Mouse (Mus musculus) kidney, postnatal 4 days (tissue): ENCODE data around the gene Ing1.

Source experiments
- DNase-seq, 2 experiments: peaks; one replicate each; pipeline ENCODE4 v3.0.0; 2021; ENCODE audit warnings: mixed read lengths in 2 of 2

The Ing1 gene

DNA sequence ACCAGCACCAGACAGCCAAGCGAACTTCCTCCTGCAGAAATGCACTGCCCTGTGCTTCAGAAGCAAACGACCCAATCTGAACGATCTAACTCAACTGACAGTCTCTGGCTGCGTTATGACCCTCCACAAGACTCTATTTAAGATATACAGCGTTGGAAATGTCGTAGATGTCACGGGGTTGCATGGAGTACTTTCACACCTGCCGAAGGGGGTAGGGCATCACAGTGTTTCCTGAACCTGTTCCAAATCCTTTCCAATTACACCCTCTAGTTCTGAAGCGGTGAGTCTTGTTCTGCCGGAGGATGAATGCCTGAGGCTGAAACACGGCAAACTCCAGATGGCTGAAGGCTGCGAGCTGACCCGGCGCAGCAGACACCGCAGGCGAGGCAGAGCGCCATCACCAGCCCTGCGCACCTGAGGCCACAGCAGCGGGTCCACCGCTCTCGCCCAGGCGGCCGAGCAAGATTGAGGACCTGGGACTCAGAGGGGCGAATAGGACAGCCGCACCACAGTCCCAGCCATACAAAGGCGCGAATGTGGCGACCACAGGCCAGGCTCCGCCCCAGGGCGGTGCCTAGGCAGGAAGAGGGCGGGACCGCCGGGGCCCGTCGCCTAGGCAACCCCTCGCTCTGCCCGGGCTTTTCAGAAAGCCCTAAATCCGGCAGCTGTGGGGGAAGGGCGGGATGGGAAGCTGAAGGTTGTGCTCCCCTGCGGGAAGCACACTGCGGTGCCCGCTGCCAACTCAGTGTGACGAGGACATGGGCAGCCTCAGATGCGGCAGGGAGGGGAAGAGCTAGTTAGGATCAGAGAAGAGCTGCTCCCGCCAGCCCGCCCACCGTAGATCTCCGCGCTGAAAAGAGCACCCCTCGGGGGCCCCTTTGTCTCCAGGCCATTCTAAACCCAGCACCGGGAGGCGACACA, at the start of gene Ing1:
Ing1 (plus strand) TSS at position 773 of the 921 bp plus-strand sequence.
- peak; percentile 97 to 98 for DNase-seq

DNA sequence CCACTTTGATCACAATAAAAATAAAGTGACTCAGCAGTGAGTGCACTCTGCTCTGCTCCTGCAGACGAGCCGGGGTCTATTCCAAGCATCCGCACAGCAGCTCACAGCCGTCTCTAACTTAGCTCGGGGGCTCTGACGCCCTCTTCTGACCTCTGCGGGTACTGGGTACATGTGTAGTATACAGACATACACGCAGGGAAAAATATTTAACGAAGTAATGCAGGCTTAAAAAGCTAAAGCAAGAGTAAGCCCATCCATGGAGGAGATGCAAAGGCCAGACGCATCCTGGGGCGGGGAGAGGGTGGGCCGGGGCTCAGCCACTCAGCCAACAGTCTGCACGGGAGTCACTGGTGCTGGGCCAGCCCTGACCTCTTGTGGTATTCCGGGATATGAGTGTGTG, 49.3 kb upstream of the Ing1 start:
- no peak for DNase-seq

DNA sequence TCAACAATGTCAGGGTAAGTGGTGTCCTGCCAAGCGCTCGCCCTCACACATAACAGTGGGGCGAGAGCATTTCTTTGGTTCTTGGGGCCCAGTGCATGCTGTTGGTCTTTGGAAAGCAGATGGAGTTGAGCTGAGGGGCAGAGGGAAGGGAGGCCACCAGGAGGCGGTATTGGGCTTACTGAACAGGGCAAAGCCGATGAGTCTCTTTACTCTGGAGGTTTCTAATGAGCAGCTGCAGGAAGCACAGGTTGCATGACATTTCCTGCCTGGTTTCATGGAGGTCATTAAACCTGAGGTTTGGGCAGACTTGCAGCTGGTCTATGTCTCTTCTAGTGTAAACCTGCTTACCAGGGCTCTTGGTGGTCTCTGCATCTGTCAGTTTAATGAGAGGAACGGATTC, 48.6 kb upstream of the Ing1 start:
- DNase-seq, result peak; percentile 81 to 84

DNA sequence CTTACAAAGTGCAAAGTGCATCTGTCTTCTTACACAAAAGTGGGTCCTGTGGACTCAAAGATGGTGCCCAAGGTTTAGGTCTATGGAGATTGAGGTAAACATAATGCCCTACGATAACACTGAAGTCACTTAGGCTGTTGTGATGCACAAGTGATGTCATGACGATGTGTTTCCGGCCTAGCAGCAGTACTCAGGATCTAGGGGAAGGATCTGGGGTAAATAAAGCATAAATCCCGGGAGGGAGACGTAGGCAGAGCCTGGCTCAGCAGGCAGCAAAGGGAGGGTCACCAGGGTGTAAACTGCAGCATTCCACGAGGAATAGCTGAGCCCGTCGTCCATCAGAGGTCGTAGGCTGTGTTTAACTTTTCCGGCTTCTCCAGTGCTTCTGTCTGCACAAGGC, 46.5 kb upstream of the Ing1 start:
- no peak for DNase-seq

DNA sequence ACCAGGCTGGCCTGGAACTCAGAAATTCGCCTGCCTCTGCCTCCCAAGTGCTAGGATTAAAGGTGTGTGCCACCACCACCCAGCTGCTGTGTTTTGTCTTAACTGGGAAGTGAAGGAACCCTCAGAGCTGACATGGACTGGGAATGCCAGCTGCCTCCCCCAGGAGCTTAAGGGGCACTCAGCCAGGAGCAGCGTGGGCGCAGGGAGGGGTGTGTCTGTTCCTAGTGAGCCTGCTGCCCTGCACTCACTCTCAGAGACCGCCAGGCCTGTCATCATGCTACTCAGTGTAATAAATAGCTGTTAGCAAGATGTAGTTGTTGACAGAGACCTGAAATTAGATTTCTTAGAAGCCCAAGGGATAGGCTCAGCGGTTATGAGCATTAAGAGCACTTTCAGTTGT, 44.4 kb upstream of the Ing1 start:
- DNase-seq, result no peak

DNA sequence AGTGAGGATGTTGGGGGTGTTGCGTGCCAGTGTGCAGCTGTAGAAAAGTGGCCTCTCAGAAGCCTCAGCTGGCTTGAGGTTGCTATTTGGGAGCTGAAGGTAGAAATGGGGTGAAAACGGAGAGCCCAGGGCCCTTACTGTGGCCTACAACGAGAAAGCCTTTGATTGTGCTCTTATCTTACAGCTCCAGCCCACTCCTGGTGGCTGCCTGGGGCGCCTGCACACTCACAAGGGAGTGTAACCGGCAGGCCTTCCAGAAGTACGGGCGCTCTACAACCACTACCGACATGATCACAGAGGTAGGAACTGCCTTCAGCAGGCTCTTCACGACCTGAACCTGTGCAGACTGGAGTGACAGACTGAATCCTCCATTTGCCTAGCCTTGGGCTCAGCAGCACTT, 42.7 kb upstream of the Ing1 start:
- no peak for DNase-seq

DNA sequence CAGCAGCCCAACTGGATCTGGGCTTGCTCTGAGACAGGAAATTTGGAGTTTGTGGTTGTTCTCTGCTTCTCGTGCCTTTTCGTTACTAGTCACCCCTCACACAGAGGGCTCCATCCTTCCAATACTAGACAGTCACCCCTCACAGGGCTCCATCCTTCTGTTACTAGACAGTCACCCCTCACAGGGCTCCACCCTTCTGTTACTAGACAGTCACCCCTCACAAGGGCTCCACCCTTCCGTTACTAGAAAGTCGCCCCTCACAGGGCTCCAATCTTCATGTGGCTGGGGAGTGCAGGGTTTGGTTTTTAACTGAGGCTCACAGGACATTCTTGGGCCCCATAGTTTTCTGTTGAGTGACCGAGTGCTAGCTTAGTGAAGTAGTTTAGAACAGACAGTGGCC, 42.1 kb upstream of the Ing1 start:
- no peak for DNase-seq

DNA sequence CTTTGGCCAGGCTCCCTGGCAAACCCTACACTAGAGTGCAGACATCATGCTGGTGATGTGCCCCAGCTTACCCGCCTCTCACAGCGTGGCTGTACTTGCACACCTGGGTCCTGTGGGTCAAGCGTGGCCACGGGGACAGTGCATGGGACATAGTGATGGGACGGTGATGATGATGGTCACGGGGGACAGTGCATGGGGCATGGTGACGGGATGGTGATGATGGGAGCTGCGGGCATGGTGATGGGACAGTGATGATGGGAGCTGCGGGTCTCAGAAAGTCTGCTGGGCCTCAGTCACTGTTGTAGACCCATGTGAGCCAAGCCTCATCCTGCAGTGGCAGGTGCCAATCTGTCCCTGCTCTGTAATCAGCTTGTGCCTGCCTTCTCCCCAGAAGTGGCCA, 39.1 kb upstream of the Ing1 start:
- no peak for DNase-seq

DNA sequence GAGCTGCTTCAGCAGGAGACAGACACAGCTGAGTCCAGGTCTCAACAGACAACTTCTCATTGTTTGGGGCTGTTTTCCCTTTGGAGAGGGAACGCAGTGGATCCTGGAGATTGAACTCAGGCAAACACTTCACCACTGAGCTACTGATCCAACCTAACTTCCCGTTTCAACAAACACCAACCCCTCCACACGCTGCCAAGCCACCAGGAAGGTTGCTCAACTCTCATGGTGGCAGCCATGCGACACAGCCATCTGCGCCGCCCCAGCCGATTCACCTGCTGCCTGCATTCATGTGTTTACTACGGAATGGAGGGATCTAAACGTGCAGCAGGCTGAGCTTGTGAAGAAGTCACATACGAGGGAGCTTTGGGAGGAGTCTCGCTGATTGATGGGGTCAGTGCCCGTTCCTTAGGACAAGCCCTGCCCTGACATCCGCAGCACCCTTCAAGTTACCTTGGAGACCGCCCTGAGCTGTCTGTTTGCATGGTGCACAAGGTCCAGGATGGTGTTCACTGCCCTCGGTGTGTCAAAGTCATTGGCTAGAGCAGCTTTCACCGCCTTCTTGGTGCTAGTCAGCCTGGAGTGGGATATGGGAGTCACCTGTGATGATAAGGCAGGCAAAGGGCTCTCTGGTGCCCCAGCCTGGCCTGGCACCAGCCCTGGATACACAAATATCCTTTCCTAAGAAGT, 37.9 kb upstream of the Ing1 start:
- no peak for DNase-seq

DNA sequence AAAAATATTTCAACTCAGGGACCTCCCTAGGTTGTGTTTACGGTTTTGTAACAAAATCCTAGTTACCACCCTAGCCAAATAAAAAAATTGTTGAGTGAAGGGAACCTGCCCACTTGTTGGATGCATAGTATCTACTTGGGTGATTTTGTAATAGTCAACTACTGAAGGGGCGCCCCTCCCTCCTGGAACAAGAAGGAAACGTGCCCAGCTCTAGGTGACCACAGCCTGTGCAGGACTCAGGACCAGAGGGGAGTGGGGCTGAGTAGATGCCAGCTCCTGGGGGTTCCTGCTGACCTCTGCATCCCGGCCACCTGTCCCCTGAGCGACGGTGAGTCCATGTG, 37.3 kb upstream of the Ing1 start:
- DNase-seq, result no peak

DNA sequence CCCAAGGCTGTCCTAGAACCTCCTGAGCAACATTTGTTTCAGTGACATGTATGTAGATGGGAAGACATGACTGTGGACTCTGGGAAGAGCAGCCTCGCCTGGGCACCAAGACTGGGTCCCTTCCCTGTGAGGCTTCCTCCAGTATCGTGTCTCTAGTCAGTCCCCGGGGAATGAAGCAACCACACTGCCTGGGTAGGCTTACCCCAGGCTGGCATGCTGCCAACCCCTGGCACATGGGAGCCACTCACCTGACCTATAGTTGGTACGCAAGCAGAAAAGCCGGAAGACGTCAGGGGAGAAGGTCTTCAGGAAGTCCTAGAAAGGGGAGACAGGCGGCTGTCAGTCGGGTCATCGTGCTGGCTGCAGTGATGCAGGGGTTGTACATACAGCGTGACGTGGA, 36.7 kb upstream of the Ing1 start:
- no peak for DNase-seq

DNA sequence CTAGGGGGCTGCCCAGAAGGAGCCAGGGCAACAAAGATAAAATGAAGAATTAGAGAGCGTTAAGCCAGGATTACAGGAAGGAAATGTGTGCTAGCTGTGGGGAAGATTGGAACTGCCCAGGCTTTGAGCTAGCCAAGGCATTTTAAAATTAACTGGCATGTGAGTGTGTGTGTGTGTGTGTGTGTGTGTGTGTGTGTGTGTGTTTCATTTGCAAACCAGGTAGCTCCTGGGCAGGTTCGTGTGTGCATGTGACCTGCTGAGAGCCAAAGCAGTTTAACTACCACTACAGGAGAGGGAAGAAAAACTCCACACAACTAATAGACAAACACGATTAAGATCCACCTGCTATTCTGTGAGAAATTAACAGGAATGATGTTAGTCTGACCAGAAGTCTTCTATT, 32.0 kb upstream of the Ing1 start:
- no peak for DNase-seq

DNA sequence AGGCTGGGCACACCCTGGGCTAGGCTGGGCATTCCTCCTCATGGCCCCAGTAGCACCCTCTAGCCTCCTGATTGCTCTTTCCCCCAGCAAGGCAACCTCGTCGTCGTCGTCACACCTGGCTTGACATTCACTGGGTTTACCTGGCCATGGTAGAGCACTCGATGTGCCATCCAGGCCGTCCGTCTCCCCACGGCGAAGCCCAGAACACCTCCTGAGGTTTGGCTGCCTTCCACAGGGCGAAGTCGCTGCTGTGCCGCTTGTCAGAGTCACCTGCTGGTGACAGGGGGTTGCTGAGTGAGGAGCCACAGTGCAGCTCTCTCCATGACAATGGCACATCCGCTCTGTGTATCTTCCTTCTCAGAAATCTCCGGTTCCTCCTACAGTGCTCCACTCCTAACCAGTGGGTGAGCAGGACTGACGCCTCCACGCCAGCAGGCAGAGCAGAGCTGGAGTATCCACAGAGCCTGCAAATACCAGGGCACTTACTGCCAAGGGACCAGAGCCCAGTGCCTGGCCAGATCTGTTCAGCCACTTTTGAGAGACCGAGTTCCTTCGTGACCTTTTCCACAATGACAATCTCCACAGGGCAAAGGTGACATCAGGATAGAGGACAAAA, 25.1 kb upstream of the Ing1 start:
- no peak for DNase-seq

DNA sequence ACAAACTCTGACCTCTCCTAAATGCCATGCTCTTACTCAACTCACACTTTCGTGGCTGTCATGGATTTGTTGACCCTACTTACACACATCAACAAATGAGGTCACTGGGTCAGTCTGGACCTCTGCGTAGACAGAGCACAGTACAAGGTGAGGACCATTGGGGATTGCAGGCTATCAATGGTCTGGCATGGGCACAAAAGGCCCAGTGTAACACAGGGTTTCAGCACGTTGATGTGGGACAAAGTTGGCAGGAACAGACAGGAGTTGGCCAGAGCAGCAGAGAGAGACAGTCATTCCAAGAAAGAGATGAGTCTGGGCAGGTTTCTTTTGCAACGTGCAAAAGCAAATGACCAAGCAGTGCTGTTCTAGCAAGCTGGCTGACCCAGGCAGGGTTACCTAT, 24.5 kb upstream of the Ing1 start:
- no peak for DNase-seq

DNA sequence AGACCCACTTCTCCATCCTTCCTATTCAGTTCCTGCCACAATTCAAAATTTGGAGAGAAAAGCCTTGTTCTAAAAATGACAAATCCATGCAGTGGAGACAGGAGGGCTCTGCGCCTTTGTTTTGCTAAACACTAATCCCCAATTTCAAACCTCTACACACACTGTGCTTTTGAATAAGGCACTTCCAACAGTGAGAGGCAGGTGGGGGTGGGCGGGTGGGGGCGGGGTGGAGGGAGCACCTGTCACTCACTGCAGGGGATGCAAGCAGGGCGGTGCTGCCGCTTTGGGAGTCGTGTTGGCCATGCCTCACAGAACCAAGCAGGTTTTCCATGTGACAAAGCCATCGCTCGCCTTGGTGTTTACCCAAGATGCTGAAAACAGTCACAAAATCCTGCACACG, 20.9 kb upstream of the Ing1 start:
- no peak for DNase-seq

DNA sequence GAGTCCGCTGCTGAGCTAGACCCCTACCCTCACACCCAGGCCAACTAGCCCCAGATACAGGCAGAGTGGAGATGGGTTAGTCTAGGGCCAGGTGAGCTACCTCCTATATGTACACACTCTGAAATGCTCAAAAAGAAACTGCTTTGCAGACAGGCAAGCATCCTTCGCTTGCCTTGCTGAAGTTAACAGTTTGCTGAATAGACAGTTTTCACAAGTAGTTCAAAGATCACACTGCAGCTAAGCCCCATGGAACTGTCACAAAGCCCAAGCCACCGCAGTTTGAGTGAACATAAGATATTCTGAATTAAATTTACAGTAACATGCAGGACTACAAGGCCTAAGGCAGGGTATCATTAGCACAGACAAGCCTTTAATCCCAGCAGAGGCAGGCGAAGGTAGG, 16.3 kb upstream of the Ing1 start:
- DNase-seq, result no peak

DNA sequence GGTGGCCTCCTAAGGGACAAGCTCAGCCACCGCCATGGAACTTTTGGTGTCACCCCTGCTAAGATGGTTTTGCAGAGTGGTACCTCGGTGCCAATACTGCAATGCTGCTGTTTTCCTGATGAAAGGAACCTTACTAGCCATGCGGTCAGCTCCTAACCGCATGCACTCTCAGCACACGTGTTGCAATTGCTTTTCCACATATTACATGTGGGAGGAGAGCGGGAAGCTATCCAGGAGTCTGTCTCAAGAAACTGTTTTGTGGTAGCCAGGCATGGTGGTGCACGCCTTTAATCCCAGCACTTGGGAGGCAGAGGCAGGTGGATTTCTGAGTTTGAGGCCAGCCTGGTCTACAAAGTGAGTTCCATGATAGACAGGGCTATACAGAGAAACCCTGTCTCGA, 15.2 kb upstream of the Ing1 start:
- DNase-seq, result no peak

DNA sequence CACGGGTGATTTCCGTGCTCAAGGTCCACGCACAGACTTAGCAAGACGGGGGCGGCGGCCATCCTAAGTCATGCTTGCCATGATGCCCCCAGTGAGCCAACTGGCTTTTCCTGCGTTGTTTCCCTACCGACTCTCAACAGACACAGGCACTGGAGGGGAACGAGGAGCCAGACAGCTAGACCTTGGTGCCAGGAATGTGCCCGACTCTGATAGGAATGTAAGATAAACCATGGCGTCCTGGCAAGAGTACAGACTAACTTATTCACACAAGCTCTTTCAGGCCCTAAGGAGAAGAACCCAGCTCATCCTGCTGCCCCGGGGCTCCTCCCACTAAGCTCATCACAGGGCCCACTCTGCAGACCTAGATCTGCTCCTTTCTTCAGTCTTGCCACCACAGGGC, 13.3 kb upstream of the Ing1 start:
- DNase-seq, result peak in 1 of 2 experiments; percentile 18

DNA sequence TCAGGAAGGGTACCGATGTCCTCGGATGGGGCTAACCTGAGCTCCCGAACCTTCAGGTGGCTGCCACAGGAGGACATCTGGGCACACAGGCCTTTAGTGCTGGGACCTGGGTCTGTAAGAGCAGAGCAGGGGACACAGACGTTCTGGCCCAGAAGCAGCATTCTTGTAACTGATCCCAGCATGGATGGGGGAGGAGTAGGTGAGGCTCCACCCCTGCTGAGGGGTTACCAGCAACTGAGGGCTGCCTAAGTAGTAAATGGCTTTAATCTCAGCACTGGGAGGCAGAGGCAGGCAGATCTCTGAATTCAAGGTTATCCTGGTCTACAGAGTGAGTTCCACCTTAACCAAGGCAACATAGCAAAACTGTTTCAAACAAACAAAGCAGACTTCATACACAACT, 12.5 kb upstream of the Ing1 start:
- no peak for DNase-seq

DNA sequence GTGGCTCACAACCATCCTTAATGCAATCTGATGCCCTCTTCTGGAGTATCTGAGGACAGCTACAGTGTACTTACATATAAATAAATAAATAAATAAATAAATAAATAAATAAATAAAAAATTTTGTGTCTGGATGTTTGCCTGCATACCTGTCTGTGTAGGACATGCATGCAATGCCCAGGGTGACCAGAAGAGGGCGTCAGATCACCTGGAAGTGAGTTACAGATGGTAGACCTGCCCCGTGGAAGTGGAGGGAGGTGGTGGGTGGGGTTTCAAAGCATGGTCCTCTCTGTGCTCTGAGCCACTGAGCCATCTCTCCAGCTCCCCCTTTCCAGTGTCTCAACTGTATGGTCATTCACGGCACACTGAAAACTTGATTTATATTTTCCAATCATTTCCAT, 11.0 kb upstream of the Ing1 start:
- peak; percentile 71 to 76 for DNase-seq

DNA sequence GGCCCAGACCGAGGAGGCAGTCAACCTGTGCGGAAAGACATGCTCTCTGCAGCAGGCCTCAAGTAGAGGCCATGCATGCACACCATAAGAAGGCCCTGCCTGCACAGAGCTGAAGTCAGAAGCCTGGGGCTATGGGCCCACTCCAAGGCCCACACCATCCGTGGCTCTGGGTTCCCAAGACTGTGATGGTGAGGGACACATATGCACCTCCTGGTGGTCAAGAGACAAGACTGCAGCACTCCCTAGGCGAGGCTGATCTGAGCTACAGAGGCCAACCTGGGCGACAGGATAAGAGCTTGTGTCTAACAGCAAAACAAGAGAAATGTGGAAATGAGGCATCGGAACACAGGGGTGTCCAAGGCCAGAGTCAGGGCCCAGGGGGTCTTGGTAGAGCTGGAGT, 8.3 kb upstream of the Ing1 start:
- peak; percentile 28 to 36 for DNase-seq

DNA sequence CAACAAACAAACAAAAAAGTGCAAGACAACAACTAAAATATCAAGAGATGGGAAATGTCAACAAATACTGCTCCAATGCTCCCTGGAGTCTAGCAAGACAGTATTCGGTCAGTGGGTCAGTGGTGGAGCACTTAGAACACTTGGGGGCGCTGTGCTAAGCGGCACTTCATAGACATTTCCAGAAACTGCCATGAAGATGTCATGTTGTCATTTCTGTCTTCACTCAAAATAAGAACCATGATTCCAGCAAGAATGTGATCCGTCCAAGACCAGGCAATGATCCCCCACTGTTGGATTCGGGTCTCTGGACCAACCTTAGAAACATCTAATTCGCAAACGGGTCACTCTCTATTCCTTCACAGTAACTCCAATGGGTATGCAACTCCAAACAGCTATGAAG, 5.7 kb upstream of the Ing1 start:
- DNase-seq, result peak; percentile 69 to 81

DNA sequence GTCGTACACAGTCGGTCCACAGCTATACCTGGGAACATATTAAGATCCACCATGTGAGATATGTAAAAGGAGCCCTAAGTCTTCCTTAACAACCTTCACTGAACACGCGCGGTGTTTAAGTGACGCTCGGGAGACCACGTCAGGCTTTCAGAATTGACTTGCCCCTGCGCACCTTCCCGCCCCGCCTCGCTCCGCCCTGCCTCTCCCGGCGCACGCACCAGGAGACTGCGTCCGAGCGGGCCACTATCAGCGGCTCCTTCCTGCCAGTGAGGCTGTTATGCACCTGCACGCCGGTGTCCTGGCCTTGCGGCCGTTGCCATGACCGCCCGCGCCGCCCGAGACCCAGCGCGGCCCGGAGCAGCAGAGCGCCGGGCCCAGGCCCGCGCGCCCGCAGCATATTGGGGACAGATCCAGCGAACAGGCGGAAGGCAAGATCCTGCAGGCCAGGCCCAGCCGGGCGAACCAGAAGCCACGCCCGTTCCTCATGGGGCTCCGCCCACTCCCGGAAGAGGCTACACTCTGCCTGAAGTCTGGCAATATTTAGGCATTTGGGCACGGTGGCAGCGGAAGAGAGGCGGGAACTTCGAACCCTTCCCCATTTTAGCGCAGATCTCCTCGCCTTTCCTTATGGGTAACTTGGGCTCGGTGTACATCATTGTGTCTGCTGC, 5.0 kb upstream of the Ing1 start, which contains the start of gene Cars2:
Cars2 (minus strand) TSS at position 503 of the 668 bp plus-strand sequence.
- DNase-seq, result peak; percentile 94 to 96
